14 mouse cellular contexts compared by ENCODE assay signal in the genomic region with DNA sequence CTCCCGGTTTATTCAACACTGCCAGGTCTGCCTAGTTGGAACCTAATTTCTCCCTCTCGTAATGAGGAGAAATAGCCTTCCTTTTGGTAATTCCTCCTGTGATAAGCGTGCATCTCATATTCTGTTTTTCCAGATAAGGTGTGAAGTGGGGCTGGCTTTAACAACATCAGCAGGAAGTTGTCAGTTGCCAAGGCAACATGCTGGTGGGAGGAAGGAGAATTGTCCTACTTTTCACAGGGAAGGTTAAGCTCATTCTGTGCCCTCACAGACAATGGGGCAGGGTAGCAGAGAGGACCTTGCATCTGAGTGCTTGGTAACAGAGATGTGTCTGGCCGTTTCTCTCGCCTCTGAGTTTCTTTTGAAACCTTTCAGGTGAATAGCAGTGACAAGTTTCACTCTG. TPM values are rescaled to one million over a fixed set of nuclear protein-coding genes. Genes with fewer than 3 reads are reported as not detected.
DNase-seq lines count a peak whose midpoint lies in the region; ATAC-seq lines count a peak whose summit lies in the region.
"Had no signal": no experiment of that assay in that cellular context is flagged by ENCODE, and none has a peak within 500 bp of the region (broad histone marks: within the 10 kb centered on the region; RNA-seq: fewer than 3 reads in every experiment).

No protein-coding gene starts in this region.

- H3K9ac ChIP-seq in forebrain, embryonic 14.5 days (ENCODE audit: low read length), result no peak overlapping the region
- no peak overlapping the region for H3K9ac ChIP-seq in forebrain, embryonic 13.5 days
- H3K9ac ChIP-seq in midbrain, embryonic 13.5 days (replicated peaks), result no peak overlapping the region
- H3K9ac ChIP-seq: stomach, embryonic 15.5 days had no signal

- no peak overlapping the region for H3K4me2 ChIP-seq in forebrain, embryonic 14.5 days (ENCODE audit: low read length)
- H3K4me2 ChIP-seq in forebrain, embryonic 13.5 days, result no peak overlapping the region
- no peak overlapping the region for H3K4me2 ChIP-seq in midbrain, embryonic 13.5 days (replicated peaks)
- H3K4me2 ChIP-seq: stomach, embryonic 15.5 days had no signal

- no peaks in the 10 kb centered on the region for H3K9me3 ChIP-seq in forebrain, embryonic 14.5 days (replicated peaks; ENCODE audit: control insufficient read depth, low read length)
- H3K9me3 ChIP-seq in forebrain, embryonic 13.5 days (replicated peaks), result no peaks in the 10 kb centered on the region
- no peaks in the 10 kb centered on the region for H3K9me3 ChIP-seq in midbrain, embryonic 10.5 days (replicated peaks)
- H3K9me3 ChIP-seq in midbrain, embryonic 13.5 days, result no peaks in the 10 kb centered on the region
- no peaks in the 10 kb centered on the region for H3K9me3 ChIP-seq in heart, embryonic 10.5 days
- H3K9me3 ChIP-seq: stomach, embryonic 15.5 days had no signal

- DNase-seq in forebrain, embryonic 14.5 days (ENCODE audit: low spot score), result peak; percentile 60
- no peak for DNase-seq in midbrain, embryonic 10.5 days (ENCODE audit: low spot score)
- peak; percentile 62 for DNase-seq in thymus, postnatal 14 days
- DNase-seq in lung, postnatal 14 days, result no peak
- DNase-seq in heart, embryonic 10.5 days (ENCODE audit: low spot score), result no peak
- DNase-seq: heart, adult 11 months; lung, postnatal 36 days; right cerebral cortex, postnatal 14 days had no signal

- H3K4me1 ChIP-seq in forebrain, embryonic 14.5 days (ENCODE audit: control insufficient read depth, insufficient read depth, low read length), result peaks cover 9% of the 10 kb centered on the region
- H3K4me1 ChIP-seq in forebrain, embryonic 13.5 days, result peaks cover 8% of the 10 kb centered on the region
- peaks cover 27% of the 10 kb centered on the region for H3K4me1 ChIP-seq in midbrain, embryonic 10.5 days
- H3K4me1 ChIP-seq in midbrain, embryonic 13.5 days (replicated peaks), result peaks cover 21% of the 10 kb centered on the region
- H3K4me1 ChIP-seq in heart, embryonic 10.5 days, result peaks cover 9% of the 10 kb centered on the region; the same call in 1 of the 2 replicates

- no peak for ATAC-seq in forebrain, embryonic 14.5 days
- ATAC-seq in forebrain, embryonic 13.5 days, result no peak
- ATAC-seq in midbrain, embryonic 13.5 days, result no peak
- ATAC-seq in megakaryocyte-erythroid progenitor cell, adult 5-6 weeks (replicated peaks; ENCODE audit: low FRiP score, low TSS enrichment, poor library complexity, severe bottlenecking), result 0 out of 2 replicates have a peak, but pooled peaks have one; percentile 16
- ATAC-seq: activated CD4-positive, CD25-positive, alpha-beta regulatory T cell, adult 4 months had no signal

- 0 out of 2 replicates have a peak overlapping the region, but pooled peaks have one; percentile 1 for H3K27ac ChIP-seq in forebrain, embryonic 14.5 days (ENCODE audit: low read depth, low read length)
- no peak overlapping the region for H3K27ac ChIP-seq in forebrain, embryonic 13.5 days
- 0 out of 2 replicates have a peak overlapping the region, but pooled peaks have one; percentile 13 for H3K27ac ChIP-seq in midbrain, embryonic 10.5 days (replicated peaks)
- no peak overlapping the region for H3K27ac ChIP-seq in midbrain, embryonic 13.5 days
- H3K27ac ChIP-seq in heart, embryonic 10.5 days, result no peak overlapping the region
- H3K27ac ChIP-seq: stomach, embryonic 15.5 days had no signal

- H3K36me3 ChIP-seq in forebrain, embryonic 14.5 days (ENCODE audit: control insufficient read depth, insufficient read depth, low read length), result no peaks in the 10 kb centered on the region
- no peaks in the 10 kb centered on the region for H3K36me3 ChIP-seq in forebrain, embryonic 13.5 days (ENCODE audit: poor library complexity, severe bottlenecking)
- H3K36me3 ChIP-seq in midbrain, embryonic 10.5 days, result no peaks in the 10 kb centered on the region
- H3K36me3 ChIP-seq in midbrain, embryonic 13.5 days, result no peaks in the 10 kb centered on the region
- H3K36me3 ChIP-seq in heart, embryonic 10.5 days, result no peaks in the 10 kb centered on the region
- H3K36me3 ChIP-seq: G1E; stomach, embryonic 15.5 days had no signal

- H3K4me3 ChIP-seq in forebrain, embryonic 14.5 days (ENCODE audit: low read depth, low read length), result no peak overlapping the region
- no peak overlapping the region for H3K4me3 ChIP-seq in forebrain, embryonic 13.5 days
- H3K4me3 ChIP-seq in midbrain, embryonic 10.5 days, result no peak overlapping the region
- no peak overlapping the region for H3K4me3 ChIP-seq in midbrain, embryonic 13.5 days (replicated peaks)
- no peak overlapping the region for H3K4me3 ChIP-seq in heart, embryonic 10.5 days
- H3K4me3 ChIP-seq: stomach, embryonic 15.5 days had no signal

- WGBS in forebrain, embryonic 14.5 days, result 48% methylated on average over 5 of the region's 5 CpGs
- WGBS in forebrain, embryonic 13.5 days, result 47% methylated on average over 5 of the region's 5 CpGs
- WGBS in midbrain, embryonic 10.5 days, result 56% methylated on average over 5 of the region's 5 CpGs
- 35% methylated on average over 5 of the region's 5 CpGs for WGBS in midbrain, embryonic 13.5 days
- 45% methylated on average over 5 of the region's 5 CpGs for WGBS in heart, embryonic 10.5 days

- no peaks in the 10 kb centered on the region for H3K27me3 ChIP-seq in forebrain, embryonic 14.5 days (replicated peaks; ENCODE audit: control insufficient read depth, insufficient read depth, low read length)
- no peaks in the 10 kb centered on the region for H3K27me3 ChIP-seq in forebrain, embryonic 13.5 days
- no peaks in the 10 kb centered on the region for H3K27me3 ChIP-seq in midbrain, embryonic 10.5 days (ENCODE audit: low read depth, poor library complexity, severe bottlenecking)
- no peaks in the 10 kb centered on the region for H3K27me3 ChIP-seq in midbrain, embryonic 13.5 days
- H3K27me3 ChIP-seq in heart, embryonic 10.5 days (ENCODE audit: insufficient read depth, poor library complexity, severe bottlenecking), result no peaks in the 10 kb centered on the region
- H3K27me3 ChIP-seq: stomach, embryonic 15.5 days had no signal

RNA-seq across cellular contexts. Expression of a gene that starts 47.1 kb away (rescaled TPM):
- polyA plus RNA-seq in forebrain, embryonic 14.5 days (2014; fragmentation: Nextera tagmentation; extraction: Ambion mirVana), result 3.4 and 5.9 TPM in 2 replicates
- 8.7 and 9.8 TPM in 2 replicates for polyA plus RNA-seq in forebrain, embryonic 13.5 days (2015; fragmentation: Nextera tagmentation; extraction: Ambion mirVana)
- 1.2 and 1.7 TPM in 2 replicates for polyA plus RNA-seq in midbrain, embryonic 10.5 days (2016; fragmentation: Nextera tagmentation; extraction: Ambion mirVana)
- polyA plus RNA-seq in midbrain, embryonic 13.5 days (2015; fragmentation: Nextera tagmentation; extraction: Ambion mirVana), result 13.1 and 13.5 TPM in 2 replicates
- not detected in 2 replicates for total RNA-seq in megakaryocyte-erythroid progenitor cell, adult 5-6 weeks (2014; fragmentation: Nextera tagmentation)
- not detected in 2 replicates for total RNA-seq in megakaryocyte-erythroid progenitor cell, adult 5-6 weeks (2017)
- polyA plus RNA-seq in heart, embryonic 10.5 days (2016; fragmentation: Nextera tagmentation; extraction: Ambion mirVana), result 3.9 and 5.7 TPM in 2 replicates
- polyA plus RNA-seq: G1E had no signal

Comparison
In these comparisons a context has a peak if more than half of its experiments do, and no peak if none do; other contexts are left out.
1. H3K27ac ChIP-seq: peak in forebrain, embryonic 14.5 days (single experiment) and midbrain, embryonic 10.5 days (single experiment); none in forebrain, embryonic 13.5 days (single experiment), midbrain, embryonic 13.5 days (single experiment) and heart, embryonic 10.5 days (single experiment).
2. DNase-seq: peak in forebrain, embryonic 14.5 days (single experiment) and thymus, postnatal 14 days (single experiment); none in midbrain, embryonic 10.5 days (single experiment), lung, postnatal 14 days (single experiment) and heart, embryonic 10.5 days (single experiment).